Mouse (Mus musculus) liver, adult (tissue): ENCODE data around the gene Bcl6.

Experiments used
- GATA4 ChIP-seq: IDR thresholded peaks from 2 replicates; pipeline ENCODE4 v1.6.1; 2014; ENCODE audit warnings: mild to moderate bottlenecking, low read length; ENCODE audit not compliant: insufficient replicate concordance

Bcl6 gene

DNA sequence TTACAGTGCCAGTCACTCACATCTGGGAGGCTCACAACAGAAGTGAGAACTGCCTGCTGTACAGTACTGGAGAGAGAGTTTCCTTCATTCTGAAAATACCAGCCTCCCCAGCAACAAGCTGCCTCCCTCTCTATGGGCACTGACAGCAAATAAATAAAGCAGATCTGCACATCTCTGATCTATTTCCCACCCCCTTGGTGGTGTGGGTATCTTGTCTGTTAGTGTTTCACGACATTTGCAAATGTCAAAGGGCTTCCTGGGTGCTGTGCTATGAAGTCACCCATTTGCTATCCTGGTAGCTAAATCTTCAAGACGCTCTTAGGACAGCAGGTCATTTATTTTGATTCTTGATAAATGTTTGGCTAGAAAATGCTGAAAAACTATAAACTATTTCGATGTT lies 8.6 kb upstream of the Bcl6 start:
- no peak for TF ChIP-seq GATA4

DNA sequence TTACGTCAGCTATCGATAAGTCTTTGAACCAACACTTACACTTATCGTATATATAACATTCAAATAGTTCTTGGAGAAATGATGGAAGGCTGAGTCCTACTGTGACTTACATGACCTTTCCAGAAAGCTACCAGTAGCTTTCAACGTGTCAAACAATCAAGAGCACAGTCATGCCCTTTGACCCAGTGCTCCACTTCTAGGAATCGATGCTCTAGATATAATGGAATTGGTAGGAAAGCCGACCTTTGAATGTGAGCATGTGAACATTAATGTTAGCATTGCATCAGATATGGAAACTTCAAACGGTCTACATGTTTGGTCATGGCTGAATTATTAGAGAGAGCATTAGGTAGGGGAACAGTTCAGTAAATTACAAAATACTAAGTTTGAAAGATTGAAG lies 7.7 kb upstream of the Bcl6 start:
- TF ChIP-seq GATA4, result no peak

- TF ChIP-seq GATA4, result no peak
Measured at GRCm38 (mm10) chr16:23993351-23994321, 5.0 kb upstream of the Bcl6 start.

GRCm38 (mm10) chr16:23991846-23992580 lies 3.4 kb upstream of the Bcl6 start:
- TF ChIP-seq GATA4, result no peak

DNA sequence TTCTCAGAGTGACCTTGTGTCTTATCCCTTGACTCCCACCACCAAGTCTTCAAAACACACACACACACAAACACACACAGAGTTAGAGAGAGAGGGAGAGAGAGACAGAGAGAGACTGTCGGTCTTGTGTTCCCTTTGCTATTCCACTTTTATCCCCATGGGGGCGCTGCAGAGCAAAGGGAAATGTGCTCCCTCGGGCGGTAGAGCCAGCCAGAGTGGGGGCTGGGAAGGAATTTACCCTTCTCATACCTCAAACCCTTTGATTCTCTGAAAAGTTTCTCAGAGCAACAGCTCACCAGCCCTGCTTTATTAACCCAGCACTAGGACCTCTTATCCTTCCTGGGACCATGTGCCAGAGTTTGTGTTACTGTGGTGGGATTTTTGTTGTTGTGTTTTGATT lies 2.5 kb upstream of the Bcl6 start:
- no peak for TF ChIP-seq GATA4

DNA sequence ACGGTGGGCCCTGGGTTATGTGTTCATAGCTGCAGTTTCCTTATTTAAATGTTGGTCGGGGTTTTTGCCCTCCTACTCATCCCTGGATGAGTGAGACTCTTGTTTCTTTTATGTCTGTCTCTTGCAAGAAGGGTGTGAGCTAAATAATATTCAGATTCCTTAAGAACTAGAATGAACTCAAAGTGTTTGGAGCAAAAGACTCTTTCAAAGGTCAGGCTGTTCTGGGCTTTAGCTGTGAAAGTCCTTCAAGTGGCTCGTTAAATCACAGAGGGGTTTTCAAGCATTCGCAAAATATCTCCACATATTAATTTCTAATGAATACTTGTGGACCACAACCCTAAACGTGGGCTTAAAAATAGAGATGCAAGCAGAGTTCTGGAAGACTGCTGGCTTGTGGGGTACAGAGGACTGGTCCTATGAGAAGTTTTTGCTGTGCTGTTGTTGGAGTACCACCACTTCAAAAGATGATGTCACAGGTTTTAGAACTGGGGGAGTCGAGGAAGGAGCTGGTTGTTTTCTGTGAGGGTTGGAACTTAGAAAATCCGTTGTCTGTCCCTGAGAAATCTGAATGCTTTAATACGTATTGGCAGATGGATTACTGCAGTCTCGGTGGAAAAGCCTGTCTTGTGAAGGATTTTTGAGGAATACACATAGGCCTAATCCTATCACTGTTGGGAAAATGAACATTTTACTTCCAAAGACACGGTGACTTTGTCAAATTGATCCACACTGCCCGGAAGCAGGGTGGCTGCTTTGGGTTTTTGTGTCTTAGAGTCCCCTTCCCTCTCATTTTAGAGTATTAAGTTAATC lies 1.7 kb upstream of the Bcl6 start:
- TF ChIP-seq GATA4, result no peak

DNA sequence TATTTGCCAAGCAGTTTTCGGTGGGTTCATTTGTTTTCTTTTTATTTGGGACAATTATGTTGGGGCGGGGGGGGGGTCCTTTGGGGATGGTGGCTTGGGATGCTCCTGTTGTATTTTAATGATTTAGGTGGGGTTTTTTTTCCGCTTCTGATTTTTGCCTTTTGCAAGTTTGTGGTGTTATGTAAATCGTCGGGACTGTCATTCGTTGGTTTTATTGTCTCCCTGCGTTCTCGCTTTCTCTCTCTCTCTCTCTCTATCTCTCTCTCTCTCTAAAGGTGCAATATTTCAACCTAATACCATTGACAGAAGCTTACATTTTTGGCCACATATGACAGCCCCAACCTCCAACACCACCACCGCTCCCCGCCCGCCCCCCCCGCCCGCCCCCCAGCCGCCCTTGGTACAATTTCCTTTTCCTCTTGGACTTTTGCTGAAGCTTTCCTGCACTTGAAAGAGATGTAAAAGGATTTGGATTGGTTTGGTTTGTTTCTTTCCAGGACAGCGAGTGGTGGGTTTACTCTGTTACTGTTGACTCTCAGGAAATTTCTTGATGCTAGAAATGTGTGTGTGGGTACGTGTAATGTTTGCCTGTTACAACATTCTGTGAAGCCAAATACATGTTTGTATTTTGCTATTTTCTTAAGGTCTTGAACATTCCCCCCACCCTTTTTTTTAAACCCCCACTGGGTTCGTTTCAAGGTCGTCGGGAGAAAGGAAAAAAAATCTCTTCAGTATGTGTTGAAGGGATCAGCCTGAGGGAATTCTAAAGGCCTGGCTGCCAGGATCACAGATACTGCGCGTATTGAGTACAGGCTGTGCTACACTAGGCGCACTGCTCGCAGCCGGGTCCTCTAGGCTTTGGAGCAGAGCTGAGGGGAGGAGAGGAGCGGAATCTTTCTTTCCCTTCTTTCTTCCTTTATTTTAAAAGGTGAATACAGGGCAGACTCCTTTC lies 833 bp upstream of the Bcl6 start:
- no peak for TF ChIP-seq GATA4

- no peak for TF ChIP-seq GATA4
Measured at GRCm38 (mm10) chr16:23988157-23988465, 541 bp downstream of the Bcl6 start.

DNA sequence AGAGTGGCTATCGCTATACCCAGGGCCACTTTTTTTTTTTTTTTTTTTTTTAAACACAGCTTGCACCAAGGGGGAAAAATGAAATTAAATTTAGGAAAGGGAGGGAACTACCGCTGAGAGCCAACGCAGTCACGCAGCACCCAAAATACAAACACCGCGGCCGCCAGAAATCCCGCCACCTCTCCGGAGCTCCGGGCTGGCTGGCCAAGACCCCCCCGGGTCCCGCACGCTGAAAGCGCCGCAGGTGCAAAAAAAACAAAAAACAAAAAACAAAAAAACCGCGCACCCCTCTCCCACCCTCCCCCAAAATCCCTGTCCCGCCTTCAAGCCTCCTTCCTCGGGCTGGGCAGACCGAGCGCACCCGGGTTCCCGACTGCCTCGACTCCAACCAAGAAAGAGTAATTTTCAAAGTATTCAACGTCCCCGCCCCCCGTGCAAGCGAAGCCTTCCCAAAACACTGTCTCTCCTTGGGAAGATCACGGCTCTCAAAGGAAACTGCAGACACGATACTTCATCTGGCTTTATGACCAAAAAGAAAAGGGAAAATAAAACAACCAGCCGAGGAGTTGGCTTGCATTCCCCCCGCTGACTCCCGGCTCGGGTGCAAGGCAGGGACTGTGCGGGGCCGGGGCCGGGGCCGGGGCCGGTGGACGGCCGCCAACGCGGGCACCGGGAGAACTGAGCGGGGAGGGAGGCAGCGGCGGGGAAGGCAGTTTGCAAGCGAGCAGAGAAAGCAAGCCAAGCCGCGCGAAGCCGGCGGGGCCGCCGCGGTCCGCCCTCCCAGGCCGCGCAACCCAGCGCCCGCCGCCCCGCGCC lies 1.1 kb downstream of the Bcl6 start:
- TF ChIP-seq GATA4, result no peak

DNA sequence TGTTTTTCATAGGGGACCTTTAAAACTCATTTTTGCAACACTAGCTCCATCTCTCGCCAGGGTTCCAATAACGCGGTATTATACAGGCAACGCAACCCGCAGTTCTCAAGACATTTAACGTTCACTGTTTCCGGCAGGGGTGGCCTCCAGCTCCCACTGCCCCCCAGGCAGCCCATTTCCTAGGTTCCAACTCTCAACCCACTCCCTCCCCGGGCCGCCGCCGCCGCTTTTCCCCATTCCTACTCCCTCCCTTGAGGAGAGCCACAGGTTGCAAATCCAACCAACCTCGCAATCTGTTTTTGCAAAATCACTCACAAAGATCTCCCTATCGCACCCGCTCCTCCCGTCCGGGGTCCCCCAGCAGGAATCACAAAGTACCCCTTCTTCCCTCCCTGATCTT lies 1.8 kb downstream of the Bcl6 start:
- TF ChIP-seq GATA4, result no peak

DNA sequence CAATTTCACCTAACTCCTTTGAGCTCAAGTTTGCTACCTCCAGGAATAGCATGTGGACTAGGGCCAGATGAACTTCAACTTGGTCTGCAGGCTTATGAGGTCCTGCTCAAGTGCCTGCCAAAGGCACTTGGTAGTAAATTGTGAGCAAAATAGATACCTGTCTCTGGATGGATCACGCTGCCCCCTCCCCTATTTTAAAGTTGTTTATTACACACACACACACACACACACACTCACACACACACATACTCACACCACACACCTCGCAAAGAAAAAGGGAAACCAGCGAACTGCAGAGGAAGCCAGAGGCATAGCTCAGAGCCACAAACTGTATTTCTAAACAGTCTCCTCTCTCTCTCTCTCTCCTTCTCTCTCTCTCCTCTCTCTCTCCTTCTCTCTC lies 2.5 kb downstream of the Bcl6 start:
- TF ChIP-seq GATA4, result no peak

DNA sequence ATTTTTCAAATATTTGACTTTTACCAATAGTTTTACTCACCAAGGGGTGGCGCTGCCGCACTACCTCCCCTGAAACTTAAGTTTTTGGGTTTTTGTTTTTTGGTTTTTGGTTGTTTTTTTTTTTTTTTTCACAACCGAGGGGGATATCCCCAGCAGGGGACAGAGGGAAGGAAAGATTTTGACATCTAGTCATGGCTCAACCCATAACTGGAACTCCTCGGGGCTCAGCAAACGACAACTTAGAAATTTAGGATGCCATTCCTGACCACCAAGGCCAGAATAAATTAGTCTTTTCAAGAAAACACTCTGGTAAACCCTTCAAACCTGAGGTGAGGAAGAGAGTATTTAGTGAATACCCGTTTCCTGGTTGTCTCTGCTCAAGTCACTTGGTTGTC lies 3.2 kb downstream of the Bcl6 start:
- TF ChIP-seq GATA4, result no peak

DNA sequence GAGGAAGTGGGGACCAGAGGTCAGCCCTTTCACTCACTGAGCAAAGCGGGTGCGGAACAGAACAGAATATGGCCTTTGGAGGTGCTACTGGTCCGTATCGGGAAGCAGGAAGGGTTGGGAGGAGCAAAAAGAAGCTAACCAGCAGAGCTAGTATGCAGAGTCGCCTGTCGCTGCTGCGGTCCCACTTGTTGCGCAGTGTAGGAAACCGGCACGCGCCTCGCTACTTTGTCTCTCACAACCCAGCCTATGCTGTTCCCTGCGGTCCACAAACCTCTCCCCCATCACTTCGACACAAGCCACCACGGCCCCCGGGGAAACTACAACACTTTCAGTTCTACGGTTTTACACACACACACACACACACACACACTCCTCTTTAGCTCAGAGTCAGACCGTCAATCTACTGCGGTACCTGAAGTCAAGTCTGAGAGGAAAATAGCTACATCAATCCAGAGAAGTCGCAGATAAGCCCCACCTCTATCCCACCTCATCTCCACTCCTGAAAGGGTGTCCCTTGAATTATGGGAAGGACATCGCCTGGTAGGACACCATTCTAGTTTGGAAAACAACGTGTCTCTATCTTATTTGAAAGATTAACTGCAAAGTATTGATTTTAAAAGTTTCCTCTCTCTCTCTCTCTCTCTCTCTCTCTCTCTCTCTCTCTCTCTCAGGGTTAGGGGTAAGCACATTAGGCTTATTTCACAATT lies 3.7 kb downstream of the Bcl6 start:
- TF ChIP-seq GATA4, result no peak

DNA sequence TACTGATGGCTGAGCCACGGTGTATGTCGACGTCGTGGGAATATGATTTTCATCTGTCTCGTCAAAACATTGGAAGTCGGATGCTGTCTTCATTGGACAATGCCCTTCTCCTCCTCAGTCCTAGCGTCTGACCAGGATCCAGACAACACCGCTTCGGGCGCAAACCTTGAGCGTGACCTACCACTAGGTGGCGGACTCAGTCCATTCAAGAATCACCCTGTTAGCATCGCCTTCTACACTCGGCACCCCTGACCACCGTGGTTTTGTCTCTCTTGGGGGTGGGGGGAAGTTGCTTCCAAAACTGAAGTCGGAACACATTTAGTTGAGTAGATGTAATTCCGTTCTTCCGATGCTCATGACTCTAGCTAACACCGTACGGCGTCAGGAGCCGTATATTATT lies 4.5 kb downstream of the Bcl6 start:
- TF ChIP-seq GATA4, result no peak
